Mouse (Mus musculus) midbrain, embryonic 11.5 days (tissue): ENCODE data around the gene Mpc1. TPM values are rescaled to one million over a fixed set of nuclear protein-coding genes. Genes with fewer than 3 reads are reported as not detected.
"Not testable (repeated sequence)": the region's sequence is repeated elsewhere in the genome, so short reads cannot be mapped to it uniquely, and the experiment has no call there.

Experiments
- ATAC-seq: fragments of 200-750 bp; cut with Nextera tagmentation; 2 replicates; pipeline ENCODE4 v1.8.0; 2017; ENCODE audit warnings: moderate TSS enrichment, moderate library complexity; ENCODE audit not compliant: low FRiP score
- DNase-seq: peaks from one replicate; pipeline ENCODE4 v3.0.0; 2015; ENCODE audit warnings: low spot score; ENCODE audit errors: missing footprints
- H3K27ac ChIP-seq: fragments of 300-500 bp; sonication (generic); 2 replicates; pipeline ENCODE4 v1.5.1; 2014; ENCODE audit warnings: low read depth, low read length
- H3K27me3 ChIP-seq: fragments of 300-500 bp; sonication (generic); 2 replicates; pipeline ENCODE4 v1.6.1; 2014; ENCODE audit warnings: mild to moderate bottlenecking, low read length, moderate library complexity, mixed read lengths; ENCODE audit not compliant: control insufficient read depth, insufficient read depth
- H3K36me3 ChIP-seq: fragments of 300-500 bp; sonication (generic); 2 replicates; pipeline ENCODE4 v1.6.1; 2014; ENCODE audit warnings: mild to moderate bottlenecking, low read length, moderate library complexity, mixed read lengths; ENCODE audit not compliant: control insufficient read depth, insufficient read depth
- H3K4me1 ChIP-seq: fragments of 300-500 bp; sonication (generic); 2 replicates; pipeline ENCODE4 v1.6.1; 2014; ENCODE audit warnings: low read length; ENCODE audit not compliant: control insufficient read depth, insufficient read depth
- H3K4me2 ChIP-seq: fragments of 300-500 bp; sonication (generic); 2 replicates; pipeline ENCODE4 v1.6.1; 2014; ENCODE audit warnings: mild to moderate bottlenecking, moderate library complexity
- H3K4me3 ChIP-seq: fragments of 300-500 bp; sonication (generic); 2 replicates; pipeline ENCODE4 v1.5.1; 2014; ENCODE audit warnings: low read depth, low read length
- H3K9ac ChIP-seq: fragments of 300-500 bp; sonication (generic); 2 replicates; pipeline ENCODE4 v1.6.1; 2014; ENCODE audit warnings: low read length
- H3K9me3 ChIP-seq: fragments of 300-500 bp; sonication (generic); 2 replicates; pipeline ENCODE4 v1.6.1; 2016; ENCODE audit warnings: low read length; ENCODE audit not compliant: control insufficient read depth
- WGBS: fragments of 180-500 bp; shearing (Covaris S2); extraction: QIAGEN DNeasy Blood & Tissue Kit; methylation state at CpG from one replicate; pipeline ENCODE4 v1.1.7; 2014; 5-methylcytosine and 5-hydroxymethylcytosine counted together
- polyA plus RNA-seq: library from polyadenylated mRNA; unstranded; fragments of >200 nt; fragmentation: Nextera tagmentation; extraction: Ambion mirVana; gene quantifications from 2 replicates; pipeline ENCODE4 v1.2.1, GENCODE M21; 2014

Mpc1 gene
- polyA plus RNA-seq, 1 experiment from 2014 or later, result 100 TPM

GRCm38 (mm10) chr17:8337159-8337558 lies 54.5 kb downstream of the Mpc1 start, which contains the start of gene Prr18:
Prr18 (plus strand) TSS chr17:8337459.
- not testable (repeated sequence) for H3K36me3 ChIP-seq, H3K9me3 ChIP-seq, H3K27ac ChIP-seq, H3K4me3 ChIP-seq, ATAC-seq, H3K4me2 ChIP-seq, H3K9ac ChIP-seq, H3K4me1 ChIP-seq, DNase-seq
- WGBS, result no CpG with 5 or more reads among the region's 5 CpGs
- H3K27me3 ChIP-seq, result peaks cover 33% of the 10 kb centered on the region

- 21% methylated on average over 8 of the region's 8 CpGs for WGBS
- no peak overlapping the region for H3K27ac ChIP-seq
- H3K9me3 ChIP-seq, result no peaks in the 10 kb centered on the region
- H3K4me1 ChIP-seq, result peaks cover 6% of the 10 kb centered on the region; the same call in 1 of the 2 replicates
- no peak for ATAC-seq
- peak overlapping the region; percentile 99 for H3K4me2 ChIP-seq
- H3K27me3 ChIP-seq, result peaks cover 37% of the 10 kb centered on the region
- no peak overlapping the region; the same call in 1 of the 2 replicates for H3K9ac ChIP-seq
- DNase-seq, result no peak
- H3K4me3 ChIP-seq, result no peak overlapping the region; the same call in 1 of the 2 replicates
- no peaks in the 10 kb centered on the region for H3K36me3 ChIP-seq
These were observed 57.1 kb downstream of the Mpc1 start for GRCm38 (mm10) chr17:8339666-8340374.

GRCm38 (mm10) chr17:8340407-8341359 lies 58.0 kb downstream of the Mpc1 start:
- Histone ChIP-seq H3K9me3 (no peaks in the 10 kb centered on the region), H3K4me3 (peak overlapping the region; percentile 58), H3K4me1 (peaks cover 6% of the 10 kb centered on the region; the same call in 1 of the 2 replicates), H3K4me2 (peak overlapping the region; percentile 99), H3K27me3 (peaks cover 37% of the 10 kb centered on the region), H3K27ac (no peak overlapping the region), H3K9ac (peak overlapping the region; percentile 71), H3K36me3 (no peaks in the 10 kb centered on the region)
- peak; percentile 82 for ATAC-seq
- peak; percentile 95 for DNase-seq
- under 1% methylated on average over 57 of the region's 92 CpGs for WGBS

- Histone ChIP-seq H3K4me1 (peaks cover 6% of the 10 kb centered on the region; the same call in 1 of the 2 replicates), H3K27ac (no peak overlapping the region), H3K27me3 (peaks cover 37% of the 10 kb centered on the region), H3K4me3 (peak overlapping the region; percentile 58), H3K36me3 (no peaks in the 10 kb centered on the region), H3K9ac (peak overlapping the region; percentile 71), H3K9me3 (no peaks in the 10 kb centered on the region), H3K4me2 (peak overlapping the region; percentile 99)
- WGBS, result 7% methylated on average over 45 of the region's 46 CpGs
- ATAC-seq, result peak; percentile 65
- DNase-seq, result peak; percentile 92
These were observed 58.8 kb downstream of the Mpc1 start for GRCm38 (mm10) chr17:8341360-8341963.

- WGBS, result 46% methylated on average over 5 of the region's 5 CpGs
- H3K4me2 ChIP-seq, result no peak overlapping the region
- DNase-seq (no peak), ATAC-seq (no peak)
- H3K9me3 ChIP-seq, result no peaks in the 10 kb centered on the region
- H3K27ac ChIP-seq, result no peak overlapping the region
- no peak overlapping the region for H3K4me3 ChIP-seq
- no peak overlapping the region for H3K9ac ChIP-seq
- peaks cover 37% of the 10 kb centered on the region for H3K27me3 ChIP-seq
- peaks cover 6% of the 10 kb centered on the region; the same call in 1 of the 2 replicates for H3K4me1 ChIP-seq
- H3K36me3 ChIP-seq, result no peaks in the 10 kb centered on the region
These were observed 60.0 kb downstream of the Mpc1 start for GRCm38 (mm10) chr17:8342706-8343105.

GRCm38 (mm10) chr17:8343416-8343815 lies 60.7 kb downstream of the Mpc1 start:
- DNase-seq, result no peak

More at GRCm38 (mm10) chr17:8343416-8343815, 60.7 kb downstream of the Mpc1 start:
- Histone ChIP-seq H3K4me2 (no peak overlapping the region), H3K27ac (no peak overlapping the region), H3K27me3 (peaks cover 37% of the 10 kb centered on the region), H3K4me1 (peaks cover 6% of the 10 kb centered on the region; the same call in 1 of the 2 replicates), H3K9me3 (no peaks in the 10 kb centered on the region), H3K9ac (no peak overlapping the region), H3K36me3 (no peaks in the 10 kb centered on the region), H3K4me3 (no peak overlapping the region)
- 80% methylated on average over 6 of the region's 6 CpGs for WGBS
- ATAC-seq, result no peak

Other genes with a start within 250 kb of the Mpc1 start
- not detected in 2 replicates for gene Gm49673, start 135.1 kb upstream of the Mpc1 start, polyA plus RNA-seq
- gene Rnaset2a, start 134.8 kb upstream of the Mpc1 start, polyA plus RNA-seq, result 14.8 and 15.0 TPM in 2 replicates
- gene Fgfr1op, start 117.4 kb upstream of the Mpc1 start, polyA plus RNA-seq, result 61.3 and 62.3 TPM in 2 replicates
- gene Ccr6, start 46.9 kb upstream of the Mpc1 start, polyA plus RNA-seq, result 0.11 TPM in 1 of 2 replicates, not detected in the other
- 67.8 and 68.2 TPM in 2 replicates for gene Sft2d1, start 28.2 kb downstream of the Mpc1 start, polyA plus RNA-seq
- gene Prr18, start 54.6 kb downstream of the Mpc1 start, polyA plus RNA-seq, result 0.90 and 1.3 TPM in 2 replicates
- 0.18 and 0.30 TPM in 2 replicates for gene T2, start 73.1 kb downstream of the Mpc1 start, polyA plus RNA-seq
- gene T, start 151.5 kb downstream of the Mpc1 start, polyA plus RNA-seq, result 0.93 and 1.3 TPM in 2 replicates
- gene Pde10a, start 242.5 kb downstream of the Mpc1 start, polyA plus RNA-seq, result 4.8 TPM in 2 replicates